Mouse (Mus musculus) cerebellum, adult 11 months (tissue): Measurements from ENCODE around the gene Jchain.

ENCODE experiments used
- DNase-seq: peaks from one replicate; pipeline ENCODE4 v3.0.0; 2022

The Jchain gene

GRCm38 (mm10) chr5:88519232-88519631 lies 8.5 kb downstream of the Jchain start:
- DNase-seq = peak; percentile 7

GRCm38 (mm10) chr5:88508990-88509389 lies 18.7 kb downstream of the Jchain start:
- DNase-seq = no peak

- DNase-seq = no peak
Measured at GRCm38 (mm10) chr5:88508555-88508954, 19.1 kb downstream of the Jchain start.

GRCm38 (mm10) chr5:88499781-88500180 lies 27.9 kb downstream of the Jchain start:
- DNase-seq = no peak

- DNase-seq = no peak
Measured at GRCm38 (mm10) chr5:88491111-88491510, 36.6 kb downstream of the Jchain start.

GRCm38 (mm10) chr5:88489004-88489403 lies 38.7 kb downstream of the Jchain start:
- DNase-seq = no peak

- no peak for DNase-seq
Measured at GRCm38 (mm10) chr5:88487675-88488074, 40.0 kb downstream of the Jchain start, which contains the start of gene Enam. TSS of gene Enam (plus strand) at chr5:88487975.
